Mouse (Mus musculus): ENCODE results near the gene Ubb. TPM values are rescaled to one million over a fixed set of nuclear protein-coding genes. Genes with fewer than 3 reads are reported as not detected.
A peak's percentile ranks its signal among the peaks of the same experiment; 100 is the strongest.

Gene Ubb
- polyA plus RNA-seq, 1 experiment from 2014 or later: 4,691 TPM

DNA sequence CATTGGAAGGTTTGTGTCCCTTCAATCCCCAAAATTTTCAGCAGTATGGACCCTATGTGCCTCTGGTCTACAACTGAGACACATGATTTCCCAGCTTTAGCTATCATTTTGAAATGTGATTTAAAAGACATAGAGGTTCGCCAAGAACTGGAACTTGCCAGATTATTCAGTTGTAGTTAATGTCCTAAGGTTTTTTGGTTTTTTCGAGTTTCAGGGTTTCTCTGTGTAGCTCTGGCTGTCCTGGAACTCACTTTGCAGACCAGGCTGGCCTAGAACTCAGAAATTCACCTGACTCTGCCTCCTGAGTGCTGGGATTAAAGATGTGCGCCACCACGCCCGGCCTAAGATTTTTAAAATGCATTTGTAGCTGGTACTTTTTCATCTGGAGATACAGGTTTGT is 2.7 kb downstream of the Ubb start:
- no peaks in the 10 kb centered on the region for H3K27me3 ChIP-seq
- no peaks in the 10 kb centered on the region for H3K9me3 ChIP-seq
- H3K36me3 ChIP-seq: peaks cover 25% of the 10 kb centered on the region
- peak overlapping the region; percentile 97 for H3K4me2 ChIP-seq (replicated peaks)
- H3K9ac ChIP-seq (replicated peaks): peak overlapping the region; percentile 69
- ATAC-seq: no peak
- no peak overlapping the region for H3K27ac ChIP-seq
- H3K4me3 ChIP-seq (replicated peaks): peak overlapping the region; percentile 54
- WGBS: 79% methylated on average over 5 of the region's 5 CpGs
- peaks cover 43% of the 10 kb centered on the region for H3K4me1 ChIP-seq (replicated peaks)

DNA sequence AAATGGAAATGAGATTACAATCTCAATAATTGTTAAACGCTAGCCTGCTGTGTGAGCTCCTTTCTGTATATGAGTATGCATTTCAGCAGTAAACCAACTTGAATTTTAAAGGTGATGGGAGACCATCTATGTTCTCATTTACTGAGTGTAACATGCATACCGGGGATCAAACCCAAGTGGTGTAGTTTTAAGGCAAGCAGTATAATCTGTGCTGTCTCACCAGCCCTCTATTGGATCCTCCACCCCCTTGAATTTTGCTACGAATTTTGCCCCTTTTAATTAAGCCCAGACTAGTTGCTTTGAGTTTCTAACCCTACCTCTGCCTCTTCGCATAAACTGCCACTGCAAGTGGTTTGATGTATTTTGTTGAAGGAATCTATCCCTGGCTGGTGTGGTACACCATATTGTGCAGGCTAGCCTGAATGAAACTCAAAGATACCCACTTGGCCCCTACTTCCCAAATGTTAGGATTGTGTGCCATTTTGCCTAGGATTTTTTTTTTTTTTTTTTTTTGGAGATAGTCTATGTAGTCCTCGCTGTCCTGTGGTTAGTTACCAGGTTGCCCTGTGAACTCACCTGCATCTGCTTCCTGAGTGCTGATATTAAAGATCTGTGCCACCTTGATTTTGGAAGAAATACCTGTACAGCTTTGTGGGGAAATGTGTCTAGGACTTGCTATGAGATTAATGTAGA is 3.3 kb downstream of the Ubb start:
- Histone ChIP-seq H3K4me2 (replicated peaks) (peak overlapping the region; percentile 97), H3K9me3 (no peaks in the 10 kb centered on the region), H3K9ac (replicated peaks) (peak overlapping the region; percentile 69), H3K4me3 (replicated peaks) (peak overlapping the region; percentile 54), H3K27me3 (no peaks in the 10 kb centered on the region), H3K4me1 (replicated peaks) (peaks cover 37% of the 10 kb centered on the region), H3K27ac (no peak overlapping the region), H3K36me3 (peaks cover 25% of the 10 kb centered on the region)
- ATAC-seq: no peak
- WGBS: 67% methylated on average over 5 of the region's 5 CpGs

DNA sequence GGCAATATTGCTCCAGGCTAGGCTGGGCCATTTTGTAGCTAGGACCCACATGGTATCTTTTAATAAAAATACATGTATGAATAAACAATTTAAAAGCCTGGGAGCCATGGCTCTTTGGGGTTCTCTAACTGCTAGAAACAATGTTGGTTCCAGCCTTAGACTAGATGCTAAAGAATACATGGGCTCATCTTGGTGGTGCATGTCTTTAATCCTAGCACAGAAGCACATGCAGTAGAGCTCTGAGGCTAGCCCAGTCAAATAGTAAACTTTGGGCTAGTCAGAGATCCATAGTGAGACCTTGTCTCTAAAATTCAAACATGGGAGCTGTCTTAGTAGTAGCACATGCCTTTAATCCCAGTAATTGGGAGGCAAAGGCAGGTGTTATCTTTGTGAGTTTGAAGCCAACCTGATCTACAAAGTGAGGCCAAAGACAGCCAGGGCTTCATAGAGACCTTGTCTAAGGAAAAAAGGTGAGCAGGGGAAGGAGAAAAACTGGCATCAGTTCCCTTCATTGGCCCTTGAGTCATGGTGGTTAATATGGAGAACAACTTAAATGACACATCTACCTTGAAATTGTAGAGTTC is 4.1 kb downstream of the Ubb start:
- H3K27me3 ChIP-seq: no peaks in the 10 kb centered on the region
- no peak for ATAC-seq
- 0 out of 2 replicates have a peak overlapping the region, but pooled peaks have one; percentile 69 for H3K9ac ChIP-seq (replicated peaks)
- H3K4me2 ChIP-seq (replicated peaks): peak overlapping the region; percentile 97
- H3K4me3 ChIP-seq (replicated peaks): peak overlapping the region; percentile 54
- peaks cover 33% of the 10 kb centered on the region for H3K4me1 ChIP-seq (replicated peaks)
- H3K36me3 ChIP-seq: peaks cover 25% of the 10 kb centered on the region
- no peaks in the 10 kb centered on the region for H3K9me3 ChIP-seq
- H3K27ac ChIP-seq: no peak overlapping the region

DNA sequence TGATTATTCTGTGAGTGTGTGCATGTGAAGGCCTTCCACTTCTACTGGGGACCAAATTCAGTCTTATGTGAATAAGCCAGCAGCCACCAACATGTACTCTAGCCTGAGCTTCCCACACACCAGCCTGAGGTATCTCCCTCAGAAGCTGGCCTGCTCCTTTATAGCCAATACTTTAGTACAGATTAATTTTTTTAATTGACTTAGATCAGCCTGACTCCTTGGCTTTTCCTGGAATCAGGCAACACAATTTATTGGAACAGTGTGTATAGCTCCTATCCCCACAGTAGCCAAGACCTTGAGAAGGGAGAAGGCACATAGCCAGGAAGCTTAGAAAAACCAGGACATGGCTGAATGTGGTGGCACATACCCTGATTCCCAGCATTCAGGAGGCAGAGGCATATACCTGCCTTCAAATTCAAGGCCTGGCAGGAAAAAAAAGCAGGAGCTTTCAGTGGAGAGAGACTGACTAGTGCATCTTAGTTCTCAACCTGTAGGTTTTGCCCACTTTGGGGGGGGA is 5.0 kb downstream of the Ubb start:
- Histone ChIP-seq H3K9me3 (no peaks in the 10 kb centered on the region), H3K36me3 (peaks cover 25% of the 10 kb centered on the region), H3K27ac (no peak overlapping the region), H3K4me1 (replicated peaks) (peaks cover 39% of the 10 kb centered on the region), H3K4me2 (replicated peaks) (peak overlapping the region; percentile 97), H3K27me3 (no peaks in the 10 kb centered on the region), H3K4me3 (replicated peaks) (no peak overlapping the region), H3K9ac (replicated peaks) (no peak overlapping the region)
- no peak for ATAC-seq

DNA sequence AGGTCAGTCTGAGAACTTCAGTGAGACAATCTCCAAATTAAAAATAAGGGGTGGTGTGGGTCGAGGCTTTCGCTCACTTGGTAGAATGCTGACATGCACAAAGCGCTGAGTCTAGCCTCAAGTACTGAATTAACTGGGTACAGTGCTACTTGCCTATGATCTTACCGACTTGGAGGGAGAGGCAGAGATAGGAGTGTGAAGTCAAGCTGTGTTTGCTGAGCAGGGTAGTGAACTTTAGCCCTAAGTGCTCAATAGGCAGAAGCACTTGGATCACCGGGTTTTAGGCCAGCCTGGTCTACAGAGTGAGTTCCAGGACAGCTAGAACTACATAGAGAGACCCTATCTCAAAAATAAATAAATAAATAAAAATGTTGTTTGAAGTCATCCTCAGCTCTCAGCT is 6.2 kb downstream of the Ubb start:
- Histone ChIP-seq H3K4me3 (replicated peaks) (no peak overlapping the region), H3K36me3 (peaks cover 25% of the 10 kb centered on the region), H3K4me1 (replicated peaks) (peaks cover 39% of the 10 kb centered on the region), H3K27me3 (no peaks in the 10 kb centered on the region), H3K27ac (no peak overlapping the region), H3K9ac (replicated peaks) (no peak overlapping the region), H3K4me2 (replicated peaks) (no peak overlapping the region), H3K9me3 (no peaks in the 10 kb centered on the region)
- ATAC-seq: no peak
- WGBS: 72% methylated on average over 5 of the region's 5 CpGs

DNA sequence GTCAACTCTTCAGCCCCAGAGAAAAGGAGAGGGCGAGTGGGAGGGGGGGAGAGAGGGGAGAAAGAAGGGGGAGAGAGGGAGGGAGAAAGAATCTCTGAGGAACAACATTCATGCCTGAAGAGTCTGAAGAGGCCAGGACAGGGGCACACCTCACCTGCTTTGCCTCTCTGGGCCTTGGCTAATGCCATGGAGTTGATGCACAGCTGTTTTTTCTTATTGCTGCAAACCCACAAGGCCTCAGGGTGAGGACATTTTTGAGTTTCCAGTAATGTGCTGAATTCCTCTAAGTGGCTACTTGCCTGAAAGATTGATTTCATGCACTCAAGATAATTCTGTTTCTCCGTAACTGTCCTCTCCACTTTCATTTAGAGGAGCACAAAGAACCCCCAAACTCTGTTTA is 7.2 kb downstream of the Ubb start:
- H3K9me3 ChIP-seq: no peaks in the 10 kb centered on the region
- WGBS: 78% methylated on average over 2 of the region's 2 CpGs
- H3K4me2 ChIP-seq (replicated peaks): no peak overlapping the region
- no peak overlapping the region for H3K27ac ChIP-seq
- no peak for ATAC-seq
- peaks cover 24% of the 10 kb centered on the region for H3K36me3 ChIP-seq
- peaks cover 38% of the 10 kb centered on the region for H3K4me1 ChIP-seq (replicated peaks)
- H3K27me3 ChIP-seq: no peaks in the 10 kb centered on the region
- H3K9ac ChIP-seq (replicated peaks): no peak overlapping the region
- no peak overlapping the region for H3K4me3 ChIP-seq (replicated peaks)

DNA sequence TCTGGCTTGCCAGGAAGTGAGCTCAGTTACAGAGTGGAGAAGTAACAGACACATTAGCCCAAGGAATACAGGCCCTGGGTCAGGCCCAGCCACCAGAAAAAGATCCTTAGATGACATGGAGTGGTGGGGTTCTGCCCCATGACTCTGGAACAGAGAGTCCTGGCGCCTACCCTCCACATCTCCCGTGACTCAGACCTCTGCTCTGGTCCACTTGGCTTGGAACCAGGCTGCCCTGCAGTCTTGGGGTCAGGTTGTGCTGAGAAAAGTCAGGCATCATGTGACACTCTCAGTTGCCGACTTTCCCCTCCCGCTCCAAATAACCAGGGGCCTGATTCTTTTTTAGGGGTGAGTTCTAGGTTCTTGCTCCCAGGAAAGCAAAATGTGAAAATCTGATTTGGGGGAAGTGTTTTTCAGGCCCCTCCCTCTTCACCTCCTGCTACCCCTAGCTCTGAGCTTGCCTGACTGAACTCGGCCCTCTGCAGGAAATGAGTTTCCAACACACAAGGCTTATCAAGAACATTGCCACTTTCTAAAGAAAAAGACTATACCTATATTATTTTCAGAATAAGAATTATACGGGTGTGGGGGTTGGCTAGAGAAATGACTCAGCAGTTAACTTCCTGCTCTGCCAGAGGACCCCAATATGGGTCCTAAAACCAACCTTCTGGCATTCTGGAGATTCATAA is 8.1 kb downstream of the Ubb start:
- Histone ChIP-seq H3K36me3 (peaks cover 15% of the 10 kb centered on the region), H3K27ac (no peak overlapping the region), H3K9ac (replicated peaks) (no peak overlapping the region), H3K9me3 (no peaks in the 10 kb centered on the region), H3K27me3 (no peaks in the 10 kb centered on the region), H3K4me1 (replicated peaks) (peaks cover 28% of the 10 kb centered on the region), H3K4me2 (replicated peaks) (no peak overlapping the region), H3K4me3 (replicated peaks) (no peak overlapping the region)
- ATAC-seq: no peak
- 72% methylated on average over 6 of the region's 6 CpGs for WGBS

DNA sequence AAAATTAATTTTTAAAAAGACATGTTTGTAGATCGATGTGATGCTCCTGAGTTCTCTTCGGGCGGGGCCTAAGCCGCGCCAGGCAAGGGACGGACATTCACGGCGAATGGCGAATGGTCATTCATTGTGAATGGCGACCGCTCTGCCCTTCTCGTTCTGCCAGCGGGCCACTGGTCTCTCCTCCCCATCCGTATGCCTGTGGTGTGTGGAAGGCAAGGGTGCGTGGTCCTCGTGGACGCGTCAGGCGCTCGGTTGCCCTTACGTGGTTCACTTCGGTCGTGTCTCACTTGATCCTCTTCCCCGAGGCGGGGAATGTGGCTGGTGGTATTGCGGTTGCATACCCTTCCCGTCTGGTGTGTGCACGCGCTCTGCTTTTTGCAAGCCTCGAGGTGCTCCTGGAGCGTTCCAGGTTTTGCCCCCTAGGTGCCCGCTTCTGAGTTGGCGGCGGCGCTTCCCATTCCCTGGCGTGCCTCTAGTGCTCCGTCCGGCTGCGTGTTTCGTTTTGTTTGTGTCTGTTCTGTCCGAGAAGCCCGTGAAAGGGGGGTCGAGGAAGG is 9.6 kb downstream of the Ubb start:
- Histone ChIP-seq H3K4me1 (replicated peaks) (peaks cover 14% of the 10 kb centered on the region), H3K9ac (replicated peaks) (peak overlapping the region; percentile 49), H3K9me3 (no peaks in the 10 kb centered on the region), H3K27ac (no peak overlapping the region), H3K4me2 (replicated peaks) (peak overlapping the region; percentile 49), H3K36me3 (peaks cover under 1% of the 10 kb centered on the region; the same call in 1 of the 2 replicates), H3K27me3 (no peaks in the 10 kb centered on the region), H3K4me3 (replicated peaks) (peak overlapping the region; percentile 25)
- 28% methylated on average over 43 of the region's 43 CpGs for WGBS
- ATAC-seq: peak; percentile 20; the same call in 1 of the 2 replicates

DNA sequence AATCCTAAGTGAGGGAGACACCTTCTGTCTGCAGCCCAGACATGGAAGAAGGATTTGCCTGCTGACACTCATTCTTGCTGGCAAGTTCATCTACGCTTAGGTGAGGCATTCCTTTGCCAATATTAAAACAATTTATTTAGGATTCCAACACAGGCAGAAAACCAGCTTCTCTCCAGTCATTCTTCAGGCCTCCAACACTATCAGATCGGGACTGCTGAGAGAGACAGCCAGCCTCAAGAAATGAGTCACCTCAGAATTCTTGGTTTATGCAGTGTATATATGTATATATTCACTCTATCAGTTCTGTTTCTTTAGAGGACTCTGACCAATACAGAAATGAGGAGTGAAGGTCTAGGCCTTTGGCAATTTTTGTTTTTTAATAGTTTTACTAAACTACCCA is 12.6 kb downstream of the Ubb start:
- H3K27me3 ChIP-seq: no peaks in the 10 kb centered on the region
- no peak for ATAC-seq
- WGBS: 94% methylated on average over 2 of the region's 2 CpGs

DNA sequence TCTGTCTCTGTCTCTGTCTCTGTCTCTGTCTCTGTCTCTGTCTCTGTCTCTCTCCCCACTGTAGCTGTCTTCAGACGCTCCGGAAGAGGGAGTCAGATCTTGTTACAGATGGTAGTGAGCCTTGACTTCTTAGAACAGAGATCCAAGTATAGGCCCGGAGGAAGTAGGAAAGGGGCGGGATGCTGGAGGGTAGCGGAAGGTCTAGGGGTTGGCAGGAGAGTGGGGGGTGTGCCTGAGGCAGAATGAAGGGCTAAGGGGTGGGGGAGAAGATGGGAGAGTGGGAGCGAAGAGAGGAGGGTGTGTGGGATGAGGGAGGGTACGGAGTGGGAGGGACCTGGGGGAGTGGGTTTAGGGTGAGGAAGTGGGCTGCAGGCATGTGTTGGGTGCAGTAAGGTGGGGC is 14.8 kb downstream of the Ubb start:
- WGBS: 79% methylated on average over 7 of the region's 7 CpGs
- no peak overlapping the region for H3K4me2 ChIP-seq (replicated peaks)
- H3K4me3 ChIP-seq (replicated peaks): no peak overlapping the region
- H3K27me3 ChIP-seq: no peaks in the 10 kb centered on the region
- no peak overlapping the region for H3K27ac ChIP-seq
- H3K9me3 ChIP-seq: no peaks in the 10 kb centered on the region
- H3K36me3 ChIP-seq: no peaks in the 10 kb centered on the region
- 0 out of 2 replicates have a peak, but pooled peaks cover under 1% of the 10 kb centered on the region for H3K4me1 ChIP-seq (replicated peaks)
- no peak overlapping the region for H3K9ac ChIP-seq (replicated peaks)
- no peak for ATAC-seq

More for the DNA sequence above, 12.6 kb downstream of the Ubb start:
- Histone ChIP-seq H3K27ac (no peak overlapping the region), H3K4me2 (replicated peaks) (no peak overlapping the region), H3K9me3 (no peaks in the 10 kb centered on the region), H3K4me3 (replicated peaks) (no peak overlapping the region), H3K4me1 (replicated peaks) (peaks cover 6% of the 10 kb centered on the region; the same call in 1 of the 2 replicates), H3K36me3 (no peaks in the 10 kb centered on the region), H3K9ac (replicated peaks) (no peak overlapping the region)

DNA sequence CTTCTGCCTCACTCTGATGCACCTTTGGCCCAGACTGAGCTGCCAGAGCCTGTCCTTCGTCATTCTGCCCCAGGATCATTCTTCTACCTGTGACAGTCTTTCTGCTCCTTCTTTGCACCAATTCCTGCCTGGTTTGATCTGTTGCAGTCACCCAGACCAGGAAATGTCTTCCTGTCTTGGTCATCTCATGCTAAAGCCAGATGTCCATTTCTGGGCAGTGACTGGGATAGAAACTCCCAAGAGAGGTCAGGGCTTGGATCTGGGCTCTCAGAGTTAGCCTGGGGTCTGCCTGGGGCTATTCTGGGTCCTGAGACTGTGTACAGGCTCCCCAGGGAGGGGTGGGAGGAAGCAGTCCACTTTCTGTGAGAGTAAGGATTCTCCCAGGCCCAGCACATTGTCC is 15.2 kb downstream of the Ubb start:
- 69% methylated on average over 1 of the region's 1 CpGs for WGBS
- no peak for ATAC-seq
- no peaks in the 10 kb centered on the region for H3K4me1 ChIP-seq (replicated peaks)
- H3K9ac ChIP-seq (replicated peaks): no peak overlapping the region
- no peaks in the 10 kb centered on the region for H3K36me3 ChIP-seq
- H3K27me3 ChIP-seq: no peaks in the 10 kb centered on the region
- H3K4me3 ChIP-seq (replicated peaks): no peak overlapping the region
- no peaks in the 10 kb centered on the region for H3K9me3 ChIP-seq
- no peak overlapping the region for H3K27ac ChIP-seq
- H3K4me2 ChIP-seq (replicated peaks): no peak overlapping the region

DNA sequence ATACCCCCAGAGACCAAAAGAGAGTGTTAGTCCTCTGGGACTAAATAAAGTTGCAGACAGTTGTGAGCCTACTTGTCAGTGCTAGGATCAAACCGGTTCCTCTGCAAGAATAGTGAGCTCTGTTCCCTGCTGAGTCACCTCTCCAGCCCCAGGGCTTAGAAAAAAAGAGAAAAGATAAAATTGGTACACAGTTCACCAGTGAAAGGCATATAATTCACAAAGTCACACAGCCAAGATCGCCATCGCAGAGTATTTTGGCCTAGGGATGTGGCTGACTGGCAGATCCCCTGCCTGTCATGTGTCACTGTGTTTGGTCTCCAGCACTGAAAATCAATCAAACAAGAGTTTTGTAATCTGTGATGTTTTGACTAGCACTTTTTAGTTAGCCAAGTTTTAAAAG is 17.3 kb downstream of the Ubb start:
- no peak overlapping the region for H3K9ac ChIP-seq (replicated peaks)
- H3K4me2 ChIP-seq (replicated peaks): no peak overlapping the region
- WGBS: 80% methylated on average over 3 of the region's 3 CpGs
- ATAC-seq: no peak
- H3K36me3 ChIP-seq: no peaks in the 10 kb centered on the region
- no peaks in the 10 kb centered on the region for H3K9me3 ChIP-seq
- H3K4me3 ChIP-seq (replicated peaks): no peak overlapping the region
- no peak overlapping the region for H3K27ac ChIP-seq
- H3K4me1 ChIP-seq (replicated peaks): no peaks in the 10 kb centered on the region
- no peaks in the 10 kb centered on the region for H3K27me3 ChIP-seq

Data from midbrain, embryonic 13.5 days (tissue).